In the genomic region with DNA sequence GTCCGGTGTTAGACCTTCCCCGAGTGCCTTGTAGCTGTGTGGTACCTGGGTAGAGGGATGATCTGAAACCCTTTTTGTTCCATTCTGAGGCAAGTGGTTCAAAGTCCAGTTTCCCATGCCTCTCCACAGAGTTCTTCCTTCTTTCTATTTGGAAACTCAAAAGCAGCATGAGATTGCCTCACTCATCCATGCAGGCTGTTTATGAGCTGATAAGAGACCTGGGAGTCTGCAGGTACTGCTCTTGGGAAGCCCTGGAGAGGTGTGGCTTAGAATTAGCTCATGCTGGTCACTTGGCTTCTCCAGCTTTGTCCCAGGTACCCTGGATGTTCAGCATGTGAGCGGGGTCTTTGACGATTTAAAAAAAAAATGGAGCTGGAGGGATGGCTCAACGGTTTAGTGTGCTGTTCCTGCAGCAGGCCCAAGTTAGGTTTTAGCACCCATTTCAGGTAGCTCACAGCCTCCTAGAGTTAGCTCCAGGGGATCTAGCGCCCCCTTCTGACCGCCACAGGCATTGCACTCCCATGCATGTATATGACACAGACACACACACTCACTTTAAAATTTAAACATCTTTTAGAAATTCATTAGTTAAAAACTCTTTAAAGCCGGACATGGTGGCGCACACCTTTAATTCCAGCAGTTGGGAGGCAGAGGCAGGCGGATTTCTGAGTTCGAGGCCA, we compare ENCODE assay signal across 14 mouse cellular contexts.
DNase-seq lines count a peak whose midpoint lies in the region; ATAC-seq and TF ChIP-seq lines count a peak whose summit lies in the region.
"Had no signal": no experiment of that assay in that cellular context is flagged by ENCODE, and none has a peak within 500 bp of the region (broad histone marks: within the 10 kb centered on the region; RNA-seq: fewer than 3 reads in every experiment).

No protein-coding gene starts in this region.

- no peak; the same call in 1 of the 2 replicates for TF ChIP-seq RAD21 in CH12.LX (IDR thresholded peaks at IDR 0.05; ENCODE audit: low read depth, low read length)
- peak; percentile 7 for TF ChIP-seq RAD21 in MEL (IDR thresholded peaks at IDR 0.05; ENCODE audit: low read depth, low read length)

- H3K27ac ChIP-seq in liver, adult 2 months (replicated peaks; ENCODE audit: insufficient read depth, low read depth, low read length), result no peak overlapping the region
- no peak overlapping the region for H3K27ac ChIP-seq in liver, embryonic 12.5 days
- H3K27ac ChIP-seq in CH12.LX (ENCODE audit: insufficient read depth, low read depth) (no peak overlapping the region), MEL (ENCODE audit: control insufficient read depth, low read depth, low read length) (no peak overlapping the region)
- no peak overlapping the region for H3K27ac ChIP-seq in olfactory bulb, adult 2 months (ENCODE audit: insufficient read depth, low read depth, low read length)
- H3K27ac ChIP-seq in limb, embryonic 10.5 days, result no peak overlapping the region
- H3K27ac ChIP-seq: embryonic facial prominence, embryonic 12.5 days; lung, embryonic 15.5 days had no signal

- no peak for ATAC-seq in liver, embryonic 12.5 days
- ATAC-seq: forebrain, embryonic 16.5 days had no signal

- H3K9me3 ChIP-seq in liver, embryonic 12.5 days (replicated peaks), result no peaks in the 10 kb centered on the region
- peaks cover 22% of the 10 kb centered on the region for H3K9me3 ChIP-seq in CH12.LX (replicated peaks; ENCODE audit: low read length)
- H3K9me3 ChIP-seq in MEL (replicated peaks; ENCODE audit: insufficient read depth, low read length), result no peaks in the 10 kb centered on the region
- no peaks in the 10 kb centered on the region for H3K9me3 ChIP-seq in limb, embryonic 10.5 days (replicated peaks)
- H3K9me3 ChIP-seq: embryonic facial prominence, embryonic 12.5 days; lung, embryonic 15.5 days had no signal

- TF ChIP-seq CTCF in liver, adult 2 months (IDR thresholded peaks at IDR 0.05; ENCODE audit: low read depth, low read length), result peak; percentile 35
- TF ChIP-seq CTCF in CH12.LX (conservative IDR thresholded peaks at IDR 0.05 in 1 of 2, IDR thresholded peaks at IDR 0.05 in 1 of 2; ENCODE audit: low read depth in 2 of 2, low read length in 2 of 2), result 0 out of 4 replicates have a peak, but pooled peaks of 1 of the 2 experiments have one; percentile 11
- TF ChIP-seq CTCF in MEL (IDR thresholded peaks at IDR 0.05 in 2 of 3, conservative IDR thresholded peaks at IDR 0.05 in 1 of 3; ENCODE audit: control insufficient read depth in 1 of 3, insufficient read depth in 1 of 3, low read depth in 2 of 3, low read length in 3 of 3, poor library complexity in 1 of 3, severe bottlenecking in 1 of 3), result peak; percentile 30 to 46 (median 35); a peak in 5 of 6 replicates
- 0 out of 2 replicates have a peak, but pooled peaks have one; percentile 13 for TF ChIP-seq CTCF in olfactory bulb, adult 2 months (IDR thresholded peaks at IDR 0.05; ENCODE audit: insufficient read depth, low read depth, low read length)

- no peaks in the 10 kb centered on the region for H3K36me3 ChIP-seq in liver, adult 2 months (ENCODE audit: control insufficient read depth, insufficient read depth, low read length)
- H3K36me3 ChIP-seq in liver, embryonic 12.5 days, result no peaks in the 10 kb centered on the region
- H3K36me3 ChIP-seq in CH12.LX (replicated peaks in 1 of 2; ENCODE audit: control insufficient read depth in 1 of 2, insufficient read depth in 1 of 2, low read length in 1 of 2) (no peaks in the 10 kb centered on the region), MEL (ENCODE audit: control insufficient read depth in 1 of 2, insufficient read depth in 2 of 2, low read length in 2 of 2) (no peaks in the 10 kb centered on the region)
- H3K36me3 ChIP-seq in limb, embryonic 10.5 days, result no peaks in the 10 kb centered on the region
- H3K36me3 ChIP-seq: embryonic facial prominence, embryonic 12.5 days; lung, embryonic 15.5 days had no signal

- WGBS in liver, adult 2 months, result 76% methylated on average over 11 of the region's 11 CpGs
- 62% methylated on average over 11 of the region's 11 CpGs for WGBS in liver, embryonic 12.5 days (ENCODE audit: insufficient replicate concordance)
- 89% methylated on average over 11 of the region's 11 CpGs for WGBS in olfactory bulb, adult 2 months
- WGBS in limb, embryonic 10.5 days, result 79% methylated on average over 11 of the region's 11 CpGs

- in situ Hi-C loops in CH12.LX (cut with MboI; ENCODE audit: low pct_ligation_motif_present, low pct_unique_long_range_greater_than_20kb, low sequenced_read_pairs), result no loop called here

- no peaks in the 10 kb centered on the region for H3K4me1 ChIP-seq in liver, adult 2 months (ENCODE audit: control insufficient read depth, insufficient read depth, low read length)
- no peaks in the 10 kb centered on the region for H3K4me1 ChIP-seq in liver, embryonic 12.5 days
- H3K4me1 ChIP-seq in CH12.LX (ENCODE audit: control insufficient read depth in 1 of 2, insufficient read depth in 2 of 2) (no peaks in the 10 kb centered on the region), MEL (ENCODE audit: control insufficient read depth in 1 of 2, insufficient read depth in 2 of 2, low read length in 2 of 2) (no peaks in the 10 kb centered on the region)
- peaks cover 6% of the 10 kb centered on the region for H3K4me1 ChIP-seq in olfactory bulb, adult 2 months (ENCODE audit: control insufficient read depth, insufficient read depth, low read length)
- H3K4me1 ChIP-seq in limb, embryonic 10.5 days, result peaks cover 32% of the 10 kb centered on the region

- H3K4me2 ChIP-seq in liver, embryonic 12.5 days, result no peak overlapping the region
- H3K4me2 ChIP-seq in CH12.LX (ENCODE audit: insufficient read depth, low read depth, poor library complexity, severe bottlenecking), result no peak overlapping the region
- H3K4me2 ChIP-seq: embryonic facial prominence, embryonic 12.5 days; lung, embryonic 15.5 days had no signal

- no peaks in the 10 kb centered on the region for H3K27me3 ChIP-seq in liver, adult 2 months (ENCODE audit: control insufficient read depth, insufficient read depth, low read length)
- H3K27me3 ChIP-seq in liver, embryonic 12.5 days (replicated peaks), result no peaks in the 10 kb centered on the region
- H3K27me3 ChIP-seq in CH12.LX (replicated peaks) (peaks cover 3% of the 10 kb centered on the region), MEL (ENCODE audit: control insufficient read depth in 1 of 2, insufficient read depth in 2 of 2, low read length in 2 of 2) (no peaks in the 10 kb centered on the region)
- no peaks in the 10 kb centered on the region for H3K27me3 ChIP-seq in limb, embryonic 10.5 days (ENCODE audit: low read depth, poor library complexity, severe bottlenecking)
- H3K27me3 ChIP-seq: embryonic facial prominence, embryonic 12.5 days; lung, embryonic 15.5 days had no signal

- DNase-seq in liver, adult 2 months (ENCODE audit: extremely low read depth, low read depth, low spot score), result no peak
- peak; percentile 2 for DNase-seq in CH12.LX (ENCODE audit: extremely low read depth)
- peak; percentile 6 for DNase-seq in MEL (ENCODE audit: low read depth, low spot score)
- no peak for DNase-seq in spleen, postnatal 4 days (ENCODE audit: low spot score in 2 of 2)
- no peak for DNase-seq in limb, embryonic 10.5 days (ENCODE audit: low spot score)
- DNase-seq: adrenal gland, postnatal 10 days; cerebellum, adult 8-10 months; heart, postnatal 14 days; midbrain, embryonic 14.5 days had no signal

- no peak overlapping the region for H3K9ac ChIP-seq in liver, adult 2 months (ENCODE audit: low read depth, low read length)
- no peak overlapping the region for H3K9ac ChIP-seq in liver, embryonic 12.5 days
- H3K9ac ChIP-seq in CH12.LX (ENCODE audit: insufficient read depth, low read depth), result no peak overlapping the region
- H3K9ac ChIP-seq in MEL (ENCODE audit: control insufficient read depth, low read depth, low read length, poor library complexity, severe bottlenecking), result no peak overlapping the region
- H3K9ac ChIP-seq: embryonic facial prominence, embryonic 12.5 days; lung, embryonic 15.5 days had no signal

- TF ChIP-seq EP300 in CH12.LX (IDR thresholded peaks at IDR 0.05; ENCODE audit: low read length), result no peak
- TF ChIP-seq EP300 in MEL (IDR thresholded peaks at IDR 0.05; ENCODE audit: low read depth in 1 of 2, low read length in 2 of 2), result no peak

- H3K4me3 ChIP-seq in liver, adult 2 months (ENCODE audit: insufficient read depth, low read depth, low read length), result no peak overlapping the region
- H3K4me3 ChIP-seq in liver, embryonic 12.5 days, result no peak overlapping the region
- H3K4me3 ChIP-seq in CH12.LX (replicated peaks in 1 of 3; ENCODE audit: low read depth in 2 of 3, low read length in 2 of 3, poor library complexity in 1 of 3) (no peak overlapping the region), MEL (ENCODE audit: control insufficient read depth in 1 of 2, insufficient read depth in 1 of 2, low read depth in 2 of 2, low read length in 2 of 2) (no peak overlapping the region)
- H3K4me3 ChIP-seq in olfactory bulb, adult 2 months (ENCODE audit: insufficient read depth, low read depth, low read length), result no peak overlapping the region
- no peak overlapping the region for H3K4me3 ChIP-seq in limb, embryonic 10.5 days
- H3K4me3 ChIP-seq: embryonic facial prominence, embryonic 12.5 days; lung, embryonic 15.5 days had no signal

- TF ChIP-seq POLR2A in liver, adult 2 months (IDR thresholded peaks at IDR 0.05; ENCODE audit: extremely low read depth, insufficient read depth, low read length), result no peak
- no peak for TF ChIP-seq POLR2A in CH12.LX (IDR thresholded peaks at IDR 0.05; ENCODE audit: low read depth, low read length)
- TF ChIP-seq POLR2A in MEL (IDR thresholded peaks at IDR 0.05; ENCODE audit: control insufficient read depth in 1 of 2, insufficient read depth in 1 of 2, low read depth in 1 of 2, low read length in 2 of 2, poor library complexity in 1 of 2), result no peak
- no peak for TF ChIP-seq POLR2A in olfactory bulb, adult 2 months (IDR thresholded peaks at IDR 0.05; ENCODE audit: insufficient read depth, low read depth, low read length)

- dilution Hi-C loops in CH12.LX (cut with MboI; ENCODE audit: extremely low pct_ligation_motif_present, extremely low pct_unique_long_range_greater_than_20kb, low sequenced_read_pairs), result no loop called here

- H3K79me2 ChIP-seq in liver, adult 2 months (ENCODE audit: control insufficient read depth, insufficient read depth, low read length), result no peaks in the 10 kb centered on the region
- no peaks in the 10 kb centered on the region for H3K79me2 ChIP-seq in CH12.LX (replicated peaks; ENCODE audit: control insufficient read depth, extremely low read depth, insufficient read depth, poor library complexity, severe bottlenecking)
- H3K79me2 ChIP-seq in MEL (ENCODE audit: control insufficient read depth, insufficient read depth, low read length, poor library complexity), result no peaks in the 10 kb centered on the region

TF ChIP-seq in CH12.LX, 34 proteins besides CTCF, POLR2A, EP300 and RAD21 (continues in another document):
- no peak for TF ChIP-seq CHD1 (IDR thresholded peaks at IDR 0.05; ENCODE audit: low read depth, low read length)
- TF ChIP-seq SIN3A (IDR thresholded peaks at IDR 0.05; ENCODE audit: low read length), result no peak
- TF ChIP-seq TBP (conservative IDR thresholded peaks at IDR 0.05; ENCODE audit: low read depth, low read length), result no peak

TF ChIP-seq in MEL, 35 proteins besides CTCF, POLR2A, EP300 and RAD21:
- TF ChIP-seq SMC3 (IDR thresholded peaks at IDR 0.05; ENCODE audit: low read depth, low read length) (peak; percentile 41), CHD2 (IDR thresholded peaks at IDR 0.05; ENCODE audit: low read length) (no peak), ZC3H11A (IDR thresholded peaks at IDR 0.05; ENCODE audit: low read depth, low read length) (peak; percentile 22; the same call in 1 of the 2 replicates)

Comparison
In these comparisons a context has a peak if more than half of its experiments do, and no peak if none do; other contexts are left out.
1. DNase-seq: peak in CH12.LX (single experiment) and MEL (single experiment); none in liver, adult 2 months (single experiment), spleen, postnatal 4 days (0 of 2) and limb, embryonic 10.5 days (single experiment).